Mouse (Mus musculus) brain, embryonic 18.5 days (tissue): Measurements from ENCODE around the gene Emilin2.

Experiments
- DNase-seq: peaks from one replicate; pipeline ENCODE4 v3.0.0-alpha.2; 2012; ENCODE audit warnings: low read depth, low spot score

Gene Emilin2

DNA sequence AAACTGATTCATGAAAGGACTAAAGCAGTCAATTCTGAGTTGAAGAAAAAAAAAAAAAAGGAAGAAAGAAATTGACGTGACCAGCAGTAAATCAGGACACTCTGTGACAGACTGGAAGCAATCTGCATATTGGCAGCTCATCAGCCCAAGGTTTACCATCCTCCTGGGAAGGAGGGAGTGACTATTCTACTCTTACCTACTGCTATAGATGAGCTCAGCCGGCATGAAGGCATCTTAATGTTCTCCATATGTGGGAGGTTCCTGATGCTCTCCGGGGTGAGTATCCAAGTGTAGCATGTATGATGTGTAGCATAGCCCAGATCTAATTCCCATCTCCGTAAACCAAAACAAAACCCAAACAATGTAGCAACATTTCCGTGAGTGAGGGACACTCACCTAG is 10.4 kb downstream of the Emilin2 start:
- DNase-seq, result no peak

DNA sequence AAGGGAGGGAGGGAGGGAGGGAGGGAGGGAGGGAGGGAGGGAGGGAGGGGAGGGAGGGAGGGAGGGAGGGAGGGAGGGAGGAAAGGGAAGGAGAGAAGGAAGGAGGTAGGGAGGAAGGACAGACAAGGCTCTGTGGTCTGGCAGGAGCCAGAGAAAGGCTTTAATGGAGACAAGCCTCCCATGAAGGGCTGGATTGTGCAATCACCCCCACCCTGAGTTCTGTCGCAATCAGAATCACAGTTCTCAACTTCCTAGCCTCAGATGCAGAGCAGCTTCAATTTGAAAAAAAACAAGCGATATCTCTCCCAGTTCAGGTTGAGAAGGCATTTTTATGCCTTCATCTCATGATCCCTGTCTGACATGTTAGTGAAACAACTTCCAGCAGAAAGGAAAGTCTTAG is 11.4 kb downstream of the Emilin2 start:
- no peak for DNase-seq

DNA sequence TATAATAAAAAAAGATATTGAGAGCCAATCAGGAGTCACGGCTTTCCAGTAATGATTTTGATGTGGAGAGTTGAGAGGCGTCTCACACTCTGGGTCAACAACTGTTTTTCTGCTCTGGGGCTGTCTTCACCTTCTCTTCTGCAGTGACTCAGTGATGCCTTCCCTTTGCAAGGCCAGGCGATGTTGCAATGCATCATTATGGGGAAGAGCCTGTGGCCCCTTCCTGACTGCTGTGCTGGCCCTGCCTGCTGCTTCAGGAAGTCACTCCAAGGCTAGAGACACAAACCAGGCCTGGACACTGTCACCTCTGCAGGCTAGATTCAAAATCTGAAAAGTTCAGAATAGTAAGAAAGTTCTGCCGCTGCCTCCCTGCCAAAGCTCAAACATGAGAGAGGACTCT is 11.9 kb downstream of the Emilin2 start:
- DNase-seq, result no peak

DNA sequence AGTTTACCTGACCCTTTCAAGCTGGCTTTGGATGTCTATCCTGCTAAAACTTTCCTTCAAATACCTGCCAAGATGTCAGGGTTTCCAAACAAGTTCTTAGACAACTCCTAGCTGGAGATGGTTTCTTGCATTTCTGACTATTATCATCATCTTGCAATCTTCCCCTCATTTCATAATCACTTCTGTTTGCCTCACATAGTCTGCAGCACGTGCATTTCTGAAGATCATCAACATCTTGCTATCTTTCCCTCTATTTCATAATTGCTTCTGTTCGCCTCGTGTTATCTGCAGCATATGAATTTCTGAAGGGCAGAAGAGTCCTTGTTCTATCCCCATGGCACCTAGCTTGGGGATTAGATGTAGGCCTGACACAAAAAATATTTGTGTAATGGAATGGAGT is 17.2 kb downstream of the Emilin2 start:
- DNase-seq, result no peak

DNA sequence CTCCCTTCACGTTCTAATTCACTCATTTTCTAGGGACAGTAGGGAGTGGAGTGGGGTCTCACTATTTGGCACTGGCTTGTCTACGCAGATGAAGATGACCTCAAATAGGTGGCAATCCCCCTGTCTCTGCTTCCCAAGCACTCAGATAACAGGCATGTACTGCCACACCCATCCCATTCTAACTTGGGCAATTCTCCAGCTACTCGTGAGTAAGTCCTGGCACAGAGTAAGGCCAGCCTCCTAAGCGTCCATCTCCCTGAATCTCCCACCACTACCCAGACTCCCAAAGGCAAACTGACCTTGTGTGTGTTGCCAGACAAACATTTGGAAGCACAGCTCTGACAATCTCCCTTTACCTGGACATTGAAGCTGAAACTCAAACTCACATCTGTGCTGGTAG is 18.9 kb downstream of the Emilin2 start:
- no peak for DNase-seq

DNA sequence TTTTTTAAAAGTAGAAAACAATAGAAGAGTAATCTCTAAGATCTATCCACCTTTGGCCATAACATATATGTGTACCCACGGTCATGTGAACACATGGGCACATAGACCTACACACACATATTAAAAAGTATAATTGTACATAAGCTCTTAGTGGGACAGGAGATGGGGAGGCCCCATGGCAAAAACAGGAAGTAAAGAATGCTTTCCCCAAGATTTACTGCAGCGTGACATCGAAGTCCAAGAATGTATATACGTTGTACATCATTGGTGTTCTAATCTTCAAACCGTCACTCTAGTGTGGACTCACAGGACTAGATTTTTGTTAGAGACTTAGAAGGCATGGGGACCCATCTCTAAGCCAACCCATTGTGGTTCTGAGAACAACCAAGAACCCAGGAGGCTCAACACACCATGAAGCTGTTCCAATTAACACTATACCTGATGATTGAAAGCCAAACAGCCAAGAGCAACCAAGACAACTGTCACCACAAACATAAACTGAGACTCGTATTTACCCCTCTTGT is 19.8 kb downstream of the Emilin2 start:
- no peak for DNase-seq

DNA sequence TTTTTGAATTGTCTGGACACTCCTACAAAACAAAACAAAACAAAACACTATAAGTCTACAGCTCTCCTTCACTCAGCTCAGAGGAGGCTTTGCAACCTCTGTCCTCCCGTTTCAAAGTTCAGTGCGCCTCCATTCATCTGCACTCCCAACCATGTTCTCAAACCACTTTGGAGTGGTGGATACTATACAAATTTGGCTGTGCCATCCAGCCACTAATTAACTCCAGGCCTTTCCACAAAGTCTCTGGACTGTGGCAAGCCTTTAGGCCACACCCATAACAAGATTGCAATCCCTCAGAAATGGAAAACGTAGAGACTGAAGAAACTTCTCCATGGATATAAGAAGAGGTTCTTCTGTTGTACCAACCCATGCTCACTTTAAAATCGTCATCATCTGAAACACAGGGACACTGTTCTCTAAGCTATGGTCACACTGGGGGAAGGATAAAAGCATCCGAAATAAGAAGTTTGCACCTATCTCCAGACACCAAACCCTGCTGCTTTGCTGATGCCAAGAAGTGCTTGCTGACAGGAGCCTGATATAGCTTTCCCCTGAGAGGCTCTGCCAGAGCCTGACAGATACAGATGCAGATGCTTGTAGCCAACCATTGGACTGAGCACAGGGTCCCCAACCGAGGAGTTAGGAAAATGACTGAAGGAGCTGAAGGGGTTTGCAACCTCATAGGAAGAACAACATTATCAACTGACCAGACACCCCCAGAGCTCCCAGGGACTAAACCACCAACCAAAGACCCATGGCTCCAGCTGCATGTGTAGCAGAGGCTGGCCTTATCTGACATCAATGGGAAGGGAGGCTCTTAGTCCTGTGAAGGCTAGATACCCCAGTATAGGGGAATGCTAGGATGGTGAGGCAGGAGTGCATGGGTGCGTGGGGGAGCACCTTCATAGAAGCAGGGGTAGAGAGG is 21.0 kb downstream of the Emilin2 start:
- no peak for DNase-seq

DNA sequence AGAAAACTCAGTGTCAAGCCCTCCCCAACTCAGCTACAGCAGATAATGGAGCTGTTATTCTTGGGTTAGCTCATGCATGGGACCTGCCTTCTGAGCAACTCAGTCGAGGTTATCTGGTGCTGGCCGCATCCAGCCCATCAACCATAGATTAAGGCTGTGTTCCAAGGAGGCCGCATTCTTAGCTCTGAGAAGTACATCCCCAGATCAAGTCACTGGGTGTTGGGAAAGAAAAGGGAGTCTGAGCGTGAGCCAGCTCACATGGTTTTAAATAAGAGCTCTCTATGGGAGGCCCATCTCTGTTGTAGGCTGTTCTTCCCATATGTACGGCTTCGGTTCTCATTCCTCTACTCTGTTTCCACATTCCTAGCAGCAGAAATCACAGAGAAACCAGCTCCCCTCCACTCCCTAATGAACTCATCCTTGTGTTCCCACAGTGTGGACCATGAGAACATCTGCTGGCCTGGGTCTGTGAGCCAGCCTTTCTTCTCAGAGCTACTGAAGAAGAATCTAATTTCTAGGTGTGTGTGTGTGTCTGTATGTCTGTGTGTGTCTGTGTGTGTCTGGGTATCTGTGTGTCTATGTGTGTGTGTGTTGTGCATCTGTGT is 22.1 kb downstream of the Emilin2 start:
- DNase-seq, result no peak

DNA sequence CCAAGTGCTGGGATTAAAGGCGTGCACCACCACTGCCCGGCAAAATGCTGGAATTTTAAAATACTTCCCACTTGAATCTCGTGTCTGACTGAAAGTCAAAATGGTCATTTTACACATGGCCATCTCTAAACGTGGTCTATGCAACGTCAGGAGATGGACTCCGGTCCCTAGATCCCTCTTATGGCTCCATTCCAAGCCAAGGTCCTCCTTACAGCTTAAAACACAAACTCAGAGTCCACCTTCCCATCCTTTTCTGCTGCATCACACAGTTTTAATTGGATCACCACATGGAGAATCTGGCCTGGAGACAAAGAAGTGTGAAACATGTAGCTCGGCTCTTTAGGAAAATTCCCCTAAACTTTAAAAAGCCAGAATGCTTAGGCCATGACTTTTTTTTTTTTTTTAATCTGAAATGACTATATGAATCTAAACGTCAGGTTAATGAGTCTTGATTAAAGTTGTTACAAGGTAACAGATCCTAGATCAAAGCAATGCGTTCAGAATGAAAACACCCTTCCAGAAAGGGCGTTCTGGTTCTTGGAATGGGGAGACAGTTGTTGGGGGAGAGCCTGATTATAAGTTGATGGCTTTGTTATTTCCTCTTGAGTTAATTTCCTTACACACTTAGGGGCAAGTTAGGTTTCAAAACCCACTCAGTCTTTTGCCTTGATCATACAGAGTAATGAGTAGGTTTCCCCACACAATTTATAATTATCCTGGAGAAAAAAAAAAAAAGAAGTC is 22.8 kb downstream of the Emilin2 start:
- DNase-seq, result no peak

DNA sequence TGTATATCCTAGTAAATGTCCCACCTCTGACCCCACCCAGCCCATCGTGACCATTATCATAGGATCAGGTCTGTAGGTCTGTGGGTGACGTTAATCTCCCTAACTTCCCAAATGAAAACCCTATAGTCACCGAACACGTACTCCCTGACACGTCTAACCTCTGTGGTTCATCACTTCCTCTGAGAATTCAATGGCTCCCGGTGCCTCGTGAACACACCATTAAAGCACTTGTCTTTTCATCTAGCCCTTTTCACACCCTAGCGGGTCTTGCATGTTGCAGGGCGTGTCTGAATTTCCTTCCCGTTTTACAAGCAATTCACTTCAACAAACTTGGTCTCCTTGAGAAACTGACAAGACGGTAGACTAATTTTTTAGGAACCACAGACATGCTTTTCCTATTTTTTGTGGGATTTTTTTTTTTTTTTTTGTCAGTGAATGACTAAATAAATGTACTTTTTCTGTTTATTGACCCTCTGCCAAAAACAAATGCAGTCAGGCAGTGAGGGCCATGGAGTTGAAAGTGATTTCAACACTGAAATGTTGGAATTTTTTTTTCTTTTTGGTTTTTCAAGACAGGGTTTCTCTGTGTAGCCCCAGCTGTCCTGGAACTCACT is 23.5 kb downstream of the Emilin2 start:
- DNase-seq, result no peak

DNA sequence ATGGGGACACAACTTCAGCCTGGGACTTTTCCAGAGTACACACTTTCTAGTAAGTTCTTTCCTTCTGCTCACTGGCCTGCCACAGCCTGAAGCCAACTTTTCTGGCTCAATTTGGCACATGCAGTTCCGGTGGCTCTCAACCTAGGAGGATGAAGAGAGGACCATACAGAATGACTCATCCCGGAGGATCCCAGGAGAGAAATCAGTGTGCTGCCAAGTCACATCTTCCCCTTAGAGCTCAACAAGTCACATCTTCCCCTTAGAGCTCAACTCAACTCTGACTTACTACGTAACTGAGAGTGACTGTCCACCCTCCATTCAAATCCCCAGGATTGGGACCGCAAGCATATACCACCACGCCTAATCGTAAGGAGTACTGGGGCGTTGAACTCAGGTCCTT is 24.2 kb downstream of the Emilin2 start:
- DNase-seq, result no peak

DNA sequence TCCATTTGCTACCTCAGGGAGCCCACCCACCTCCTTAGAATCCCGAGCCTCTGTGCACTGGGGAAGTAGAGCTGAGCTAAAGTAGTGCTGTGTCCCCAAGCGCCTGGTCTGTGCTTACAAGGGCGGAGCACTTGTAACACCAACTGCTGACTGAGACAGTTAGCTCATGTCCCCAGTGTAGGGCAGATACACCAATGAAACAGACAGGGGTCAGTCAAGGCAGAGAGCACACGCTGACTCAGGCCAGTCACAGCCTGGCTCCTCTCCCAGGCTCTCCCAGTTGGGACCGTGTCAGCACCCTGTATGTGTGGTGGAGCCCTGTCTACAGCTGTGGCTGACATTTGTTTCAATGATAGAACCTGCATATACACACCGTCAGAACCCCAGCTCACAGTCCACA is 25.8 kb downstream of the Emilin2 start:
- no peak for DNase-seq

DNA sequence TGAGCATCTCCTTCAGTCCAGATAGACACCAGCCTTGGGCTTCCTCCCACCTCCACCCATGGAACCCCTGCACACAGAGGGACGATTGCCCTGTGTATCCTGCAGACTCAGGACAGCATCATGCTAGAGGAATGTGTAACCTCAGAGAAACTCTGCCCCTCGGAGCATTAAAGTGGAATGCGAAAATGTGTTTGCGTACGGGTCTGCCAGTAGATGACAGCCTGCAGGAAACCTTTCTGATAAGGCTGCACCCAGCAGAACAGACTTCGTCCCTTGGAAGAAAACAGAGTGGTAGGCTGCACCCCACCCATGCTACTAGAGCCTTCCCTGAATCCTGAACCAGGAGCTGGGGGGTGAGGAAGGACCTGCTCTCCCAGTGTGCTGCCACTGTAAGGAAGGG is 26.9 kb downstream of the Emilin2 start:
- no peak for DNase-seq

DNA sequence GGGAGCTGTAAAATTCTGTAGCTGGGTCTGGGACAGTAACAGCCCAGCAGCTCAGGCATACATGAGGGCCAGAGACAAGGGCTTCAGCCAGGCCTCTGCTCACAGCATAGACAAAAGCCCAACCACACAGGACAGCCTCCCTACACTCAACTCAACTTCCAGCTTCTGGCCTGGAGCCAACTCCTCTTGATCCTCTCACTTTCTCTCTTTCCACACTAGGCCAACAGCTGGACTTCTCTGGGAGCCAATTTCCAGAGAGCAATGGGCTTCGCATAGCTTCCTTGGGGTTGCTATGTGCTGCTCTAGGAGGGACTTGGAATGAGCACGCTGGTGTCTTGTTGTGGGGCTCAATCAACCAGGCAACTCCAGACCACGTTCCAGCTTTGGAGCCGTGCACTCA is 28.5 kb downstream of the Emilin2 start:
- no peak for DNase-seq

DNA sequence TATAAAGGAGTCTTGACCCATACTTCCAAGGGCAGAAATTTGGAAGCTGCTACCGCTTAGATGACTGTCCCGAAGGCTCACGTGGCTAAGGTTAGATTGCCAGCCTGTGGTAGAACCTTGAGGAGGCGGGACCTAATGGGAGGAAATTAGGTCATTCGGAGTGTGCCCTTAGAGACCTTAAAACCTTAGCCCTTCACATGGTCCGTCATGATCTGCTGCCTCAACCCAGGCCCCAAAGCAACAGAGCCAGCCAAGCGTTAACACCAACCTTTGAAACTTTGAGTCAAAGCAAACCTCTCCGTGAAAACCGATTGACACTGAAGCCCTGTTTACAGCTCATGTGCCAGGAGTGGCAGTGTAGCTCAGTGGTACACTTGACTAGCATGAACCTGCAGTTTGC is 29.1 kb downstream of the Emilin2 start:
- DNase-seq, result no peak

DNA sequence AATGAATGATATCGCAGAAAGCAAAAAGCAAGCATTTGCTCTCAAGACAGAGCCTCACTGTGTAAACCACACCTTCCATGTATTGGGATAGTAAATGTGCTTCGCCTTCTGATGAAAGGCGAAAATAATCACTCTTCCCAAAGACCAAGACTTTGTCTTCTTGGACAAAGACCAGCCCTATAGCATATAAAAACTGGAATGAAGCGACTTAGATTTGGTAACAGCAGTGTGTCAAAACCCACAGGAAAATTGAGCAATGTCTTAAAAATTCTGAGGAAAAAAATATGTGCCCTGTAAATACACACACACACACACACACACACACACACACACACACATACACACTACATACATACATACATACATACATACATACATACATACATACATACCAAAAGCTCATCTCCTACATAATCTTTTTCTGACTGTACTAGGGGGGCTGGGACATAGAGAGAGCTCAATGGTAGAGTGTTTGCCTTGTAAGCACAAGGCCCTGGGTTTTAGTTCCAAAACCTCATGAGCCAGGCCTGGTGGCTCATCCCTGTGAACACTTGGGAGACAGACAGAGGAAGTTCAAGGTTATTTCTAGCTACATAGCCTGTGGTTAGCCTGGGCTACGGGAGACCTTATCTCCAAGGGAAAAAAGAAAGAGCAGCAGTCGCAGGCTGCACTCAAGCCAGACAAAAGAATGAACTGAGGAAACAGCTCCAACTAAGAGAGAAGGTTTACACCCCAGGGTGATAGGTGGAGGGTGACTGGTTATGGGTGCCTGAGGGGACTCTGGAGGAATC is 33.9 kb downstream of the Emilin2 start:
- DNase-seq, result no peak

DNA sequence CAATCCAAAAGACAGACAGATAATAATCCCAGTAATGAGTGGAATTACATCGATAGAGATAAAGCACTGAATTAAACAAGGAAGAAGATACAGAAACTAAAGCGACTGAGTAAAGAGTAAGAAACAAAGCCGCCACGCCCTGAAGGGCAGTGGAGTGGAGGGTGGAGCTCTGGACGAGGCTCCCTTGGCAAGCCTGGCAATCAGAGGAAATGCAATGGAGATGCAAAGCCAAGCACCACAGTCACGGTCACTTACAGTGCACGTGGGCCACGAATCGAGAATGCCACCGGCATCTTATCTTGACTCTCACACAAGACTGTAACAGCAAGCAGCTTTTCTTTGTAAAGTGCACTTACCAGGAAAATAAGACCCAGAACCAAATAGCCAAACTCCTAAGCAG is 35.0 kb downstream of the Emilin2 start:
- DNase-seq, result no peak

DNA sequence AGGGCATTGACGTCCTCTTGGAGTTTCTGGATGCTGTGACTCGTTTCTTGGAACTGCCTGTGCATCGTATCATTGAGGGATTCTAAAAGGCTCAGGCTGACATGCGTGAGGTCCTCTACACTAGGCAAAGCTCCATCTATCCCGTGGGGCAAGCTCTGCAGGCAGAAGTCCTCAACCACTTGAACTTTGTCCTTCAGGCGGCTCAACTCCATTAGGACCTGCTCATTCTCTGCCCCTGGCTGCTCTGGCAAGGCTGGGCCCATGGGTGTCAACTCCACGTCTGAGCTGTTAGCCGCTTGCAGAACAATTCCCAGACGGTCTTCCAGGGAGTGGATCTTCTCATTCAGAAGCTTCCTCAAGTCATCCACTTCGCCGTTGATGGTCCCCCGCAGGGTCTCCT is 37.9 kb downstream of the Emilin2 start:
- DNase-seq, result no peak

DNA sequence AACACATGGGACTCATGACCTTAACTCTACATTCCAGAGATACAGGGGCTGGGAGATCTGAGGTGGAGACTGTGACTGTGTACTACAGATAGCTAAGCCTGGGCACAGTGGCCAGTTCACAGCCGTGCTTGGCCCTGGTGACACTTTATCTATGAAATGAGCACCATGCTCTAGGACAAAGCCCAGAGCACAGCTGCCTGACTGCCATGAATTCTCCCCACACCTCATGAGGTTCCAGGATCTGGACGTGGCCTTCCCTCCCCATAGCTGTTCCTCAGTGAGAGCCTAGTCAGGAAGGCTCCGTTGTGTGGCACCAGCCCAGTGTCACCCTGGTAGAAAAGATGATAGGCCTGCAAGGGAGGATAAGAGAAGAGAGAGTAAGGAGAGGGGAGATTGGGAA is 43.2 kb downstream of the Emilin2 start:
- no peak for DNase-seq

DNA sequence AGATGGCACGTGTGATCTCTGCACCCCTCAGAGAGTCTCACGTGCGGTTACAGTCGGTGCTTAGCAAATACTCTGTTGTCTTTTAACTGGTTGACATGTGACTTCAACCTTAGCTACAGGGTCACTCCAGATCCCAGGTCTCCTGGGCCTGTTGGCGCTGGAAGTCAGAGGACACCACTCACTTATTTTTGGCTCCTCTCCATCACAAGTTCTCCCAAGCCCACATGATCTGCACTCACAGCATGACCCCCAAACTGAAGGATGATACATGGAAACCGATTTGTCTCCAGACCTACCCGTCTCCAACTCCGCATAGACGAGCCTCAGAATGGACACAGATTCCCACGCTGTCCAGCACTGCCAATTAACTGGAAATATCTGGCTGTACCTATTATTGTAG is 43.6 kb downstream of the Emilin2 start:
- DNase-seq, result no peak

DNA sequence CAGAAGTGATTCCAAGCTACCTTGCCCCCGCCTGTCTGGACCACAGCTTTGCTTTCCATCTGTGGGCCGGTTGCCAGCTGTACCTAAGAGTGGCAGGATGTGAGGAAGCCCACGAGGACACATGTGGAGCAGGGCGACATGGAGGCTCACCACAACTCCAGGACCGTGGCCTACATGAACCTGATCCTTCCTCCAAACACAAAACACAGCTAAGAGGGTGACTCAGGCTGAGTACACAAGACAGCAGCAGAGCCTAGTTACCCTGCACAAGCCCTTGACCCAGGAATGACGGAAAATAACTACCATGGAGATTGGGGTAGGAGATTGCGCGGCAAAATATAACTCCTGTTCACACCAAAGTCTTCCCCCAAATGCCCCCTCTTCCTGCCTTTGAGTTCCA is 44.4 kb downstream of the Emilin2 start:
- DNase-seq, result no peak
